Mouse (Mus musculus) layer of hippocampus, postnatal 25 days (tissue): Measurements from ENCODE around the gene Ankzf1. TPM values are rescaled to one million over a fixed set of nuclear protein-coding genes. Genes with fewer than 3 reads are reported as not detected.
A peak's percentile ranks its signal among the peaks of the same experiment; 100 is the strongest.

ENCODE experiments used
- DNase-seq, 2 experiments: peaks; one replicate each; pipeline ENCODE4 v3.0.0; 2022; ENCODE audit warnings: mixed read lengths in 2 of 2, low spot score in 1 of 2; ENCODE audit errors: extremely low spot score in 1 of 2
- total RNA-seq, 2 experiments: library from RNA; stranded (reverse); gene quantifications; 2 replicates each; pipeline ENCODE4 v1.2.3; 2021

Gene Ankzf1
- total RNA-seq, 2 experiments from 2014 or later, result 19.4 to 24.0 TPM

DNA sequence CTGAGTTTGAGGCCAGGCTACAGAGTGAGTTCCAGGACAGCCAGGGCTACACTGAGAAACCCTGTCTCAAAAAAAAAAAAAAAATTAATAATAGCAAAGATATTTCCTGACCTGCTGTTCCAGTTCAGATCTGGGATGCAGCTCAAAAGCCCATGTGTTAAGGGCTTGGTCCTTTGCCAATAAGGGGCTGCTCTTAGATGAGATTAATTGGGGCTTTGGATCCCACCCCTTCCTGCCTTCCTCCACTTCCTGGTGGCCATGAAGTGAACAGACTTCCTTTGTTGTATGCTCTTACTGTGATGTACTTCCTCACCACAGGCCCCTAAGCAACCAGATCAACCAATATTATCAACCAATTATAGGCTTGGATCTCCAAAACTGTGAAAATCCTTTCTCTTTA, 4.8 kb upstream of the Ankzf1 start:
- DNase-seq, result no peak

GRCm38 (mm10) chr1:75187914-75188483, 4.0 kb upstream of the Ankzf1 start:
- DNase-seq, result no peak

GRCm38 (mm10) chr1:75190577-75190976, 1.4 kb upstream of the Ankzf1 start:
- DNase-seq, result no peak

GRCm38 (mm10) chr1:75191258-75191621, 711 bp upstream of the Ankzf1 start:
- DNase-seq, result no peak

DNA sequence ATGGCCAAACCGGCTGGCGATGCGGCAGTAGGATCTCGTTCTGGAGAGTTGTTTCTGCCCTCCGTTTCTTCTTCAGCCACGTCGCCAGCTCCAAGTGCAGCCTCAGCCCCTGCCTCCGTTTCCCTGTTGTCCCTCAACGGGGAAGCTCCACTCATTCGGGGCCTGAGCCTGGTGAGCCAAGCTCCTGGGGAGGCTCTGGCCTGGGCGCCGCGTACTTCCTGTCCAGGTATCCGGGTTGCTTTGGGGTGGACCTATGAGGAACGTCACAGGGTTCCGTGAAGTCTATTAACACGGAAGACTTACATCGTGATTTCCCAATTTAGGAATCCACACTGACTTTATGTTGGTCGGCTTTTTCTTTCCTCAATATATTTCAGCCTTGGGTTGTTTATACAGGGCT, 501 bp downstream of the Ankzf1 start:
- no peak for DNase-seq

DNA sequence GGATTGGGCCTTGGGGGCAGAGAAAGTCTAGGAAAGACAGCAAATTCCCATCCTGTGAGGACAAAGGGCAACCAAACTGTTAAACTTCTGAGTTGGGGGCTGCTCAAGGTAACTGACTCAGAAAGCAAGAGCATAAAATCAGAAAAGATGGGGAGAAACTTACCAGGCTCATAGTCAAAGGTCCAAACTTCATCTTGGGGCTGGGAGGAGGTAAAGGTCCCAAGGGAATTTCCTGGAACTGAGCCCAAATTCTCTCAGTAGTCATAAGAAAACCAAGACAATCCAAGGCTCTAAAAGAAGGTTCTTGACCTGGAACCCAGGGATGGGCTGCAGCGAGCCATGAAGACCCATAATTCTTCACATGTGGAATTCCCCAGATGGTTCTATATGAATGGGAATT, 9.3 kb downstream of the Ankzf1 start:
- no peak for DNase-seq

GRCm38 (mm10) chr1:75208967-75209678, 17.2 kb downstream of the Ankzf1 start:
- no peak for DNase-seq

- DNase-seq, result peak; percentile 94 to 96
Measured at GRCm38 (mm10) chr1:75210136-75211087, 18.5 kb downstream of the Ankzf1 start, which contains the start of the genes Glb1l and Stk16. TSS of gene Glb1l (minus strand) at chr1:75210813. TSS of gene Stk16 (plus strand) at chr1:75210838.

DNA sequence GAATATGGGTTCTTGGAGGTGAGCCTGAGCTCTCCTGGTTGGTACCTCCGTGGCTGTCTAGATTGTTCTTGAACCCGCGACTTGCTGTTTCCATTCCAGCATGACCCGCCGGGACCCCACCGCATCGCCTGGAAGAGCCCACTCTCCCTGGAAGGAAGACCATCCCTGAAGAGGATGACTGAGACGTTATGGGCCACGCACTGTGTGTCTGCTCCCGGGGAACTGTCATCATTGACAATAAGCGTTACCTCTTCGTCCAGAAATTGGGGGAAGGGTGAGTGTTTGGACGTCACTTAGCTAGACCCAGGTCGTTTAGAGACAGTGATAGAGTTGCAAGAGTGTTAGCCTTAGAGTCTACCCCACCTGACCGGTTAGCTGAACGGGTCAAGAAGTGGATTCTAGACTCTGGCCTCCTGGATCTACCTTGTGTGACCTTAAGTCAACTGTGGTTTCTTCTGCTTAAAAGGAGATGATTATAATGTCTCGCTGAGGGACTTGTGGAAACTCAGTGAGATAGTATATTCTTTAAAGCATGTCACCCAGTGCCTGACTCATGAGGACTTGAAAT, 19.3 kb downstream of the Ankzf1 start:
- DNase-seq, result no peak

GRCm38 (mm10) chr1:75212542-75212941, 20.6 kb downstream of the Ankzf1 start:
- DNase-seq, result no peak

- DNase-seq, result no peak
Measured at GRCm38 (mm10) chr1:75213096-75213495, 21.1 kb downstream of the Ankzf1 start.

DNA sequence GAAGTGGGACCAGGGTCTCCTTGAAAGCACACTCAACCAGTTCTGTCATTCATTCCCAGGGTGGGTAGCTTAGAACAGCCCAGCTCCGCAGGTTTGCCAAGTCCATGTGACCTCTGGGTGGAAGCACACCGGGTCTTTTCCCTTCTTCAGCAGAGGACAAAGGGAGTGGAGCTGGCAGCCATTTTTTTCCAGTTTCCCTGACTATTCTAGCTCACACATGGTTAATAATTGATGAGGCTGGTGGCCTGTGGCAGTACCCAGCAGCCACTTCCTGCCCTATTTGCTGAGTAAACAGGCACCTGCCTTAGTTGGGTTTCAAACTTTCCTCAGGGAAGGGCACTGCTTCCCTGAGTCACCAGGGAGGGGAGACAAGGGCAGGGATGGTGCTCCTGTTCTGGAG, 22.5 kb downstream of the Ankzf1 start:
- DNase-seq, result no peak

DNA sequence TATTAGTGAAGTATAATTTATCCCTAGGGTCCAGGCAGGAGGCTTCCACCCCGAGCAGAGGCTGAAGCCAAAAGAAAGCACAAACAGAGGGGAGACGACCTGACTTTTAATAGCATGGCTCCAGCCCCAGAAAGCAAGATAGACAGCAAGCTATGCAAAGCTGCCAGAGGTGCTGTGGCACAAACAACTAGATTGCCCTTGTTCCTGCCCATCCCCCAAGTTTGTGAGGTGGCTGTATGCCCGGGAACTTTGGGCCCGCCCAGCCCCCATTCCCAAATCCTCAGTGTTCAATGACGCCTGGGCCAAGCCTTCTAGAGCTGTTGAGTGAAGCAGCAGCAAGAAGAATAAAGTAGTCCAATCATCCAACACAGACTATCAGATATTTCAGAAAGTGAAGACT, 22.9 kb downstream of the Ankzf1 start:
- DNase-seq, result peak in 1 of 2 experiments; percentile 54

DNA sequence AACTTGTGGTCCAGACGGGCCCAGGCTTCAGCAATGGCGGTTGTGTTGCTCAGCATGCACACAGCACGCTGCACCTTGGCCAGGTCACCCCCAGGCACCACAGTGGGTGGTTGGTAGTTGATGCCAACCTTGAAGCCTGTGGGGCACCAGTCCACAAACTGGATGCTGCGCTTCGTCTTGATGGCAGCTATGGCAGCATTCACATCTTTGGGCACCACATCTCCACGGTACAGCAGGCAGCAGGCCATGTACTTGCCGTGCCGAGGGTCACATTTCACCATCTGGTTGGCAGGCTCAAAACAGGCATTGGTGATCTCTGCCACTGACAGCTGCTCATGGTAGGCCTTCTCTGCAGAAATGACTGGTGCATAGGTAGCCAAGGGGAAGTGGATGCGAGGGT, 23.8 kb downstream of the Ankzf1 start:
- DNase-seq, result no peak

GRCm38 (mm10) chr1:75216797-75217585, 25.0 kb downstream of the Ankzf1 start:
- DNase-seq, result no peak

DNA sequence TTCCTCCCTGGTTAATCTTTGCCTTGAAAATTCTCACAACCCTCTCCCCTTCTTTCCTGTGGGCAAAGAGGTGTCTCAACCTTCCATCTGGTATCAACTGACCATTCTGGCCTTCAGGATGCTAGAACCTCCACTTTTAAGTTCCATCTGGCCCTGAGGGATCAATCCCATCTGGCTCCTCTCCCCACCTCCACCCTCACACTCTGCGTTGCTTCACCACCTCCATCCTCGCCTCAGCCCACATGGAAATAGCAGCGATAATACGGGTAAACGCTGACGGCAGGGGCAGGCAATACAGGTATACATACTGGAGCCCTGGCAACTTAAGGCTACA, 25.9 kb downstream of the Ankzf1 start:
- no peak for DNase-seq

- peak in 1 of 2 experiments; percentile 54 for DNase-seq
Measured at GRCm38 (mm10) chr1:75218227-75219001, 26.5 kb downstream of the Ankzf1 start.

DNA sequence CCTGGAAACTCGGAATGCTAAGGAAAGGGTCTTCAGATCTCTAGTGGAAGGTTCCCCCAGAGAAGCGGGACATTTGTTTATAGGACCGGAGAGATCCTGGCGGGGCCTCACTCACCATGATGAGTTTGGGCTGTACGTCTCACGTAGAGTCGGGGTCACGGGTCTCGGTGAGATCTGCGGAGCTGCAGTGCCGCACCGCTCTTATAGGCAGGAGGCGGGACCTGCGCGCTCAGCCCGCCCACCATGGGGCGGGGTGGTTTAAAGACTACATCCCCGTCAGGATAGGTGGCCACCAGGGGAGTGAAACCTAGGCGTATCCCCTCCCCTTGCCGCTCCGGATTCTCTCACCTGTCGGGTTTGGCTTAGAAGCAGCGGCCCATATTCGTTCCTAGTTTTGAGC, 27.1 kb downstream of the Ankzf1 start:
- peak; percentile 86 to 88 for DNase-seq

DNA sequence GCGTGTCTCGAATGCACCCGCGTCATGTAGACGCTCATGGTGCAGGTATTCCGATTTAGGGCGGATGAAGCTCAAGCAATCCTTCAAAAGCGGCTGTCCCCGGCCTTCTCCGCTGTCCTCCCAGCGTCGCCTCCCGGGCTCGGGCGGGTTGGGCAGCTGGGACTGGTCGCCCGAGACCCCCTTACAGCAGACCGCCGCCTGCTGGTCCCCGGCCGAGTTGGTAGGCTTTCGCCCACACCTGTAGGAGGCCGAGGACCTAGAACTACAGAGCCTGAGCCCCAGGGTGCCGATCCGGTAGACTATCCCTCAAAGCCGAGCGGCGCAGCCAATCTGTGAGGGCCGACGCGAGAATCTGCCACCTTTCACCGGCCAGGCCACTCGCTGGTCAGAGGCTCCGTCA, 27.6 kb downstream of the Ankzf1 start, which contains the start of gene Tuba4a:
Gene Tuba4a, minus strand, starts transcription at position 335 of the 400 bp plus-strand sequence.
- no peak for DNase-seq
